Mouse (Mus musculus) E14TG2a.4 (cell line): ENCODE measurements around the gene Atp8a2.

Experiments used
- H3K27me3 ChIP-seq: 2 replicates; pipeline ENCODE4 v1.6.1; 2014; ENCODE audit warnings: low read length, control low read depth; ENCODE audit not compliant: insufficient read depth
- H3K36me3 ChIP-seq: 2 replicates; pipeline ENCODE4 v1.6.1; 2014; ENCODE audit warnings: low read length, control low read depth; ENCODE audit not compliant: insufficient read depth
- H3K4me1 ChIP-seq: replicated peaks from 2 replicates; pipeline ENCODE4 v1.6.1; 2014; ENCODE audit warnings: low read depth, low read length, control low read depth
- H3K4me3 ChIP-seq: replicated peaks from 2 replicates; pipeline ENCODE4 v1.5.1; 2014; ENCODE audit warnings: mild to moderate bottlenecking, low read length
- H3K9me3 ChIP-seq: 2 replicates; pipeline ENCODE4 v1.6.1; 2014; ENCODE audit warnings: low read length, control low read depth
- CTCF ChIP-seq: conservative IDR thresholded peaks from 2 replicates; pipeline ENCODE4 v1.5.1; 2014; ENCODE audit warnings: low read length
- NANOG ChIP-seq: IDR thresholded peaks from 2 replicates; pipeline ENCODE4 v1.6.1; 2014; ENCODE audit warnings: borderline replicate concordance, low read length, mixed read lengths
- POU5F1 ChIP-seq: IDR thresholded peaks from 2 replicates; pipeline ENCODE4 v1.6.1; 2014; ENCODE audit warnings: low read length, borderline replicate concordance

Gene Atp8a2

GRCm38 (mm10) chr14:59967847-59968550 lies 229.0 kb downstream of the Atp8a2 start:
- Histone ChIP-seq H3K4me1 (no peaks in the 10 kb centered on the region), H3K27me3 (no peaks in the 10 kb centered on the region)

GRCm38 (mm10) chr14:59966981-59967380 lies 230.0 kb downstream of the Atp8a2 start:
- Histone ChIP-seq H3K4me3 (no peak overlapping the region), H3K9me3 (no peaks in the 10 kb centered on the region), H3K27me3 (no peaks in the 10 kb centered on the region), H3K36me3 (no peaks in the 10 kb centered on the region), H3K4me1 (no peaks in the 10 kb centered on the region)
- TF ChIP-seq NANOG (no peak), POU5F1 (no peak), CTCF (no peak)

More at GRCm38 (mm10) chr14:59967847-59968550, 229.0 kb downstream of the Atp8a2 start:
- no peak overlapping the region for H3K4me3 ChIP-seq
- TF ChIP-seq POU5F1 (no peak), NANOG (no peak), CTCF (no peak)
- no peaks in the 10 kb centered on the region for H3K9me3 ChIP-seq
- H3K36me3 ChIP-seq, result no peaks in the 10 kb centered on the region

GRCm38 (mm10) chr14:59964569-59964968 lies 232.4 kb downstream of the Atp8a2 start:
- TF ChIP-seq NANOG (no peak), CTCF (no peak), POU5F1 (no peak)
- Histone ChIP-seq H3K4me3 (no peak overlapping the region), H3K4me1 (no peaks in the 10 kb centered on the region), H3K36me3 (no peaks in the 10 kb centered on the region), H3K9me3 (no peaks in the 10 kb centered on the region), H3K27me3 (no peaks in the 10 kb centered on the region)

GRCm38 (mm10) chr14:59960961-59961360 lies 236.0 kb downstream of the Atp8a2 start:
- no peaks in the 10 kb centered on the region for H3K36me3 ChIP-seq
- no peaks in the 10 kb centered on the region for H3K9me3 ChIP-seq
- H3K4me1 ChIP-seq, result no peaks in the 10 kb centered on the region

GRCm38 (mm10) chr14:59960214-59960890 lies 236.6 kb downstream of the Atp8a2 start:
- peaks cover 5% of the 10 kb centered on the region; the same call in 1 of the 2 replicates for H3K27me3 ChIP-seq
- TF ChIP-seq POU5F1, result no peak
- TF ChIP-seq NANOG, result no peak
- no peak for TF ChIP-seq CTCF
- no peaks in the 10 kb centered on the region for H3K36me3 ChIP-seq
- H3K4me1 ChIP-seq, result no peaks in the 10 kb centered on the region
- H3K9me3 ChIP-seq, result no peaks in the 10 kb centered on the region
- H3K4me3 ChIP-seq, result no peak overlapping the region

More at GRCm38 (mm10) chr14:59960961-59961360, 236.0 kb downstream of the Atp8a2 start:
- Histone ChIP-seq H3K27me3 (peaks cover 4% of the 10 kb centered on the region; the same call in 1 of the 2 replicates), H3K4me3 (no peak overlapping the region)
- TF ChIP-seq POU5F1 (no peak), CTCF (no peak), NANOG (no peak)

- H3K36me3 ChIP-seq, result no peaks in the 10 kb centered on the region
- H3K4me3 ChIP-seq, result no peak overlapping the region
- H3K9me3 ChIP-seq, result no peaks in the 10 kb centered on the region
- TF ChIP-seq POU5F1 (no peak), CTCF (no peak), NANOG (no peak)
- peaks cover 5% of the 10 kb centered on the region; the same call in 1 of the 2 replicates for H3K27me3 ChIP-seq
- H3K4me1 ChIP-seq, result no peaks in the 10 kb centered on the region
These were observed 237.3 kb downstream of the Atp8a2 start for GRCm38 (mm10) chr14:59959723-59960122.

- TF ChIP-seq POU5F1 (no peak), NANOG (no peak), CTCF (no peak)
- Histone ChIP-seq H3K27me3 (no peaks in the 10 kb centered on the region), H3K4me1 (no peaks in the 10 kb centered on the region), H3K9me3 (peaks cover 8% of the 10 kb centered on the region; the same call in 1 of the 2 replicates), H3K36me3 (no peaks in the 10 kb centered on the region), H3K4me3 (no peak overlapping the region)
These were observed 247.0 kb downstream of the Atp8a2 start for GRCm38 (mm10) chr14:59949983-59950382.

GRCm38 (mm10) chr14:59942864-59943611 lies 253.9 kb downstream of the Atp8a2 start:
- peaks cover 8% of the 10 kb centered on the region for H3K27me3 ChIP-seq
- H3K36me3 ChIP-seq, result no peaks in the 10 kb centered on the region
- TF ChIP-seq POU5F1, result no peak
- TF ChIP-seq CTCF, result peak; percentile 66
- H3K4me1 ChIP-seq, result no peaks in the 10 kb centered on the region
- no peak overlapping the region for H3K4me3 ChIP-seq
- H3K9me3 ChIP-seq, result no peaks in the 10 kb centered on the region
